Mouse (Mus musculus) neural tube, embryonic 12.5 days (tissue): ENCODE data around the gene Gstm4. TPM values are rescaled to one million over a fixed set of nuclear protein-coding genes. Genes with fewer than 3 reads are reported as not detected.
A peak's percentile ranks its signal among the peaks of the same experiment; 100 is the strongest.

Experiments used
- ATAC-seq: fragments of 200-750 bp; cut with Nextera tagmentation; 2 replicates; pipeline ENCODE4 v1.8.0; 2017; ENCODE audit warnings: low read depth, mild to moderate bottlenecking, moderate TSS enrichment, moderate library complexity; ENCODE audit not compliant: low FRiP score
- H3K27ac ChIP-seq: fragments of 300-500 bp; sonication (generic); 2 replicates; pipeline ENCODE4 v1.5.1; 2016
- H3K27me3 ChIP-seq: fragments of 300-500 bp; sonication (generic); replicated peaks from 2 replicates; pipeline ENCODE4 v1.6.1; 2016; ENCODE audit warnings: mild to moderate bottlenecking
- H3K36me3 ChIP-seq: fragments of 300-500 bp; sonication (generic); 2 replicates; pipeline ENCODE4 v1.6.1; 2016; ENCODE audit warnings: mild to moderate bottlenecking
- H3K4me1 ChIP-seq: fragments of 300-500 bp; sonication (generic); 2 replicates; pipeline ENCODE4 v1.6.1; 2016
- H3K4me2 ChIP-seq: fragments of 300-500 bp; sonication (generic); replicated peaks from 2 replicates; pipeline ENCODE4 v1.6.1; 2016; ENCODE audit warnings: mild to moderate bottlenecking
- H3K4me3 ChIP-seq: fragments of 300-500 bp; sonication (generic); 2 replicates; pipeline ENCODE4 v1.5.1; 2016
- H3K9ac ChIP-seq: fragments of 300-500 bp; sonication (generic); 2 replicates; pipeline ENCODE4 v1.6.1; 2016; ENCODE audit warnings: mild to moderate bottlenecking
- H3K9me3 ChIP-seq: fragments of 300-500 bp; sonication (generic); 2 replicates; pipeline ENCODE4 v1.6.1; 2016; ENCODE audit warnings: mild to moderate bottlenecking
- WGBS: fragments of 180-500 bp; shearing (Covaris S2); methylation state at CpG from one replicate; pipeline ENCODE4 v1.1.7; 2016; 5-methylcytosine and 5-hydroxymethylcytosine counted together
- polyA plus RNA-seq: library from polyadenylated mRNA; unstranded; fragments of >200 nt; fragmentation: Nextera tagmentation; extraction: Ambion mirVana; gene quantifications from 2 replicates; pipeline ENCODE4 v1.2.1, GENCODE M21; 2016

Gstm4 gene
- 11.6 and 14.5 TPM in 2 replicates for polyA plus RNA-seq

DNA sequence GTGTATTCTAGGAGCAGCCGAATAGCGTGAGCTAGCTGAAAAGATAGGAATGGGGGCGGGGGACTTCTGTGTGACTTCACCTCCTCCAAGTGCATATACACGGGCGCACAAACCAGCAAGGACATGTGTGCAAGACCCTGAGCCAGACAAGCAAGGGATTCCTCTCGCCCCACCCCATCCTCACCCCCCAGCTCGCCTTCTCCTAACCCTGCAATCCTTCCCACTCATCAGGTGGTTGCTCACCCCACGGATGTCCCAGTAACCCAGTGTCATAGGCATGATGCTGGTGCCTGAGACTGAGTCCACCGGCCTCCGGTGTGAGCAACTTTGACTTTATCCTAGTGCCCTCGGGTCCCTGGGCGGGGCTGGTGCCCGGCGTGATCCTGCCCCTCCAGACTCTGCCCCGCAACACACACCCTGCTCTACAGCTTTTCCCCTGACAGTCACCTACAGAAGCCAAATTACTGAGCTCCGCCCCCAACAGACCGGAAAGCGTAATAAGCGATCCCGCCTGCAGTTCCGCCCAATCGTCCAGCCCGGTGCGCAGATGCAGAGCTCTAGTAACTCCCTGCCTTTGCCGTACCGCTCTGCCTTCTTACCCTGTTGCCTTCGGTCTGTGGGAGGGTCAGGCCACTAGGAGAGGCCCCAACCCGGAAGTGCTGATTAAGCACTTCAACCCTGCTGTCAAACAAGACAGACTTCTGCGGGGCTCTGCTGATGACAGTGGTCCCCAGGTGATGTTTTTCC is at the start of gene Gstm4:
Gene Gstm4 (minus strand): TSS at position 501 of the 747 bp plus-strand sequence.
- 7% methylated on average over 29 of the region's 29 CpGs for WGBS
- peak; percentile 92 for ATAC-seq
- H3K36me3 ChIP-seq: no peaks in the 10 kb centered on the region
- H3K27ac ChIP-seq: no peak within 1 kb of the TSS
- H3K27me3 ChIP-seq: no peaks in the 10 kb centered on the region
- no peaks in the 10 kb centered on the region for H3K9me3 ChIP-seq
- peak within 1 kb of the TSS; percentile 87 for H3K4me2 ChIP-seq
- peak within 1 kb of the TSS; percentile 51 for H3K4me3 ChIP-seq
- H3K4me1 ChIP-seq: peaks cover 15% of the 10 kb centered on the region; the same call in 1 of the 2 replicates
- H3K9ac ChIP-seq: peak within 1 kb of the TSS; percentile 65

DNA sequence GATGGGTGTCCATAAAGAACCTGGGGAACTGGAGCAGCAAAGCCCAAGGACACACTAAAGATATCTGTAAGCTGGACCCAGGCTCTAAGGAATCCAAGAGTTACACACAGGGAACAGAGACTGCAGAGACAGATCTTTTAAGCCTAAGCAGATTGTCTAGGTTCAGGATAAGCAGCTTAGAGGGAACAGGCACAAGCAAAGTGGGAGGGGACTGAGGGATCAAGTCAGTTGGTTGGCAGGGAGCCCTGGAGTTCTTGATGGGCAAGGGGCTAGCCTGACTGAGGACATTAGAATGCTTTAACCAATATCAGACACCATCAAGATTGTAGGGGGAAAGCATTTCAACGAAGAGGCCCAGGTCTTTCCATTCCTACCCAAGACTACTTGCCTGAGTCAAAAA is 49.5 kb upstream of the Gstm4 start:
- Histone ChIP-seq H3K36me3 (no peaks in the 10 kb centered on the region), H3K4me3 (no peak overlapping the region), H3K27me3 (no peaks in the 10 kb centered on the region), H3K27ac (no peak overlapping the region), H3K9me3 (no peaks in the 10 kb centered on the region), H3K9ac (no peak overlapping the region), H3K4me2 (no peak overlapping the region), H3K4me1 (no peaks in the 10 kb centered on the region)
- 97% methylated on average over 1 of the region's 1 CpGs for WGBS
- ATAC-seq: no peak

DNA sequence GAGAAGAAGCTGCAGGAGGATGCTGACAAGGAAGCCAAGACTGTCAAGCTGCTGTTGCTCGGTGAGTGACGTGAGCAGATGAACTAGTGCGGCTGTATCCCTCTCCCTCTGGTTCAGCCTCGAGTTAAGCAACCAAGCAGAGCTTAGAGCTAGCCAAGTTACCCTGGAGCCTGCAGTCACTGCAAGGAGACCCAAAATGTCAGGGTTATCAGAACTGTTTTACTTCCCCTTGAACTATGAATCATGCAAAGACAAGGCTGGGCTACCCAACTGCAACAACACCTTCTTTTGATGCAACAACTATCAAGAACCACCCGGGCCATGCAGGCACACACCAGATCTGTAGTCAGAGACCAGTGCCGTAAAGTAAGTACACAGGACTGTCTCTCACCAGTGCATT is 48.6 kb upstream of the Gstm4 start:
- no peaks in the 10 kb centered on the region for H3K36me3 ChIP-seq
- ATAC-seq: no peak
- H3K27me3 ChIP-seq: no peaks in the 10 kb centered on the region
- H3K27ac ChIP-seq: no peak overlapping the region
- H3K9ac ChIP-seq: no peak overlapping the region
- H3K4me3 ChIP-seq: no peak overlapping the region
- H3K4me2 ChIP-seq: no peak overlapping the region
- peaks cover 3% of the 10 kb centered on the region; the same call in 1 of the 2 replicates for H3K4me1 ChIP-seq
- WGBS: 78% methylated on average over 6 of the region's 6 CpGs
- no peaks in the 10 kb centered on the region for H3K9me3 ChIP-seq

DNA sequence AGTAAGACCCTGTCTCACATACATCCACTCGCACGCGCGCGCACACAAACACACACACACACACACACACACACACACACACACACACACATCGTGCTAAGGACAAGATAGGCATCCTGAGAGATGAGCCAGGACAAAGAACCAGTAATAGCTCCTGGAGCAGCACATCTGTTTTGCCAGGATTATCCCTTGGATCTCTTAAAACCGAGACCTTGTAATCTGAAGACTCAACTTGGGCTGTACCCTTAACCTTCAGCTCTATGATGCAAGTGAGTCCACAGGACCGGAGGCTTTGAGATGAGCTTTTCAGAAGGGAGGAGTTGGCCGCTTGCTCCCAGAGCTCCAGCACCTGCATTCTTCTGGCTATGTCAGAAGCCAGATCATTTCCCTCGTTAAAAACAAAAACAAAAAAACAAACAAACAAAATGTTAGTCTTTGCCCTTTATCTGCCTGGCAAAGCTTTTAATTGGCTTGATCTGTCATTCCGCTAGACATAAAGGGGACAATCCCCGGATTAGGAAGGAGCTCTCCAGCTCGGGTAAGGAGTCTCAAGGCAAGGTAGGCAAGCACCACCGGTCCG is 47.9 kb upstream of the Gstm4 start, which contains the start of gene Gnat2:
Gene Gnat2 (plus strand): TSS at position 254 of the 580 bp plus-strand sequence.
- WGBS: 87% methylated on average over 15 of the region's 15 CpGs
- Histone ChIP-seq H3K9me3 (no peaks in the 10 kb centered on the region), H3K27me3 (no peaks in the 10 kb centered on the region), H3K27ac (no peak within 1 kb of the TSS), H3K9ac (no peak within 1 kb of the TSS), H3K4me1 (peaks cover 3% of the 10 kb centered on the region; the same call in 1 of the 2 replicates), H3K4me2 (no peak within 1 kb of the TSS), H3K36me3 (no peaks in the 10 kb centered on the region), H3K4me3 (no peak within 1 kb of the TSS)
- ATAC-seq: no peak

DNA sequence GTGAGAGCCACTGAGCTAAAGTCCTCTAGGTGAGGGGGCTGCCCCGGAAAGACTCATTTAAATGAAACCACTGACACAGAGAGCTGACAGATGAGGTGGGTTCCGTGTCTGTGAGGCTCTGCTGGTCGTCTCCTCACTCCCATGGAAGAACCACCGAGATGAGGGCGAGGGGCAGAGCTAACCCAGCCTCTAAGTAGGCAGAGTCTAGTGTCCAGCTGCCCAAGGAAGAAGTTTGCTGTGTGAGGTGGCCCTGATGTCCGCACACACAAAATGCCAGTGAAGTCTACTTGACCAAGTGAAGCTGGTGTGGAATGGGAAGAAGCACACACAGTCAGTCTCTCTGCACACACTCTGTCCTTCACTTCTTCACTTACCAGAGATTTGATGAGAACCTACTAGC is 47.3 kb upstream of the Gstm4 start:
- Histone ChIP-seq H3K4me3 (no peak overlapping the region), H3K9ac (no peak overlapping the region), H3K9me3 (no peaks in the 10 kb centered on the region), H3K4me1 (peaks cover 6% of the 10 kb centered on the region; the same call in 1 of the 2 replicates), H3K36me3 (no peaks in the 10 kb centered on the region), H3K27me3 (no peaks in the 10 kb centered on the region), H3K27ac (no peak overlapping the region), H3K4me2 (no peak overlapping the region)
- 67% methylated on average over 6 of the region's 6 CpGs for WGBS
- no peak for ATAC-seq

DNA sequence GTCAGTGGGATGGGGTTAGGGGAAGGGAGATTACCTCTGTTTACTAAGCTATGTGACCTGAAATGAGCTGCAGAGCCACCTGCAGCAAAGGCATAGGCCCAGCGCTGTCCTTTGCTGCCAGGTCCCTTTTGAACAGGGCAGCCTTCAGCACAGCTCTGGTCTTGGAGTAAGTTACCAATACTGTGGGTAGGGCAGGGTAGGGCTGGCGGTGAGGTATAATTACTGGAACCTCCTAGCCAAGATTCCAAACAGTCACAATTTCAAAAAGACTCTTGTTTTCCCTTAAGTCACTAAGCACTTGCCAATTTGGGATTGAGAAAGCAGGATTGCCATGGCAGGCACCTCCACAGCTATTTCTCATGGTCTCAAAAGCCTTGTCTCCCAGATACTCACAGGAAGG is 45.9 kb upstream of the Gstm4 start:
- 75% methylated on average over 2 of the region's 2 CpGs for WGBS
- H3K9me3 ChIP-seq: no peaks in the 10 kb centered on the region
- no peak overlapping the region for H3K4me2 ChIP-seq
- H3K36me3 ChIP-seq: no peaks in the 10 kb centered on the region
- no peak for ATAC-seq
- no peaks in the 10 kb centered on the region for H3K27me3 ChIP-seq
- H3K4me1 ChIP-seq: peaks cover 19% of the 10 kb centered on the region
- no peak overlapping the region for H3K4me3 ChIP-seq
- H3K9ac ChIP-seq: no peak overlapping the region
- H3K27ac ChIP-seq: no peak overlapping the region

DNA sequence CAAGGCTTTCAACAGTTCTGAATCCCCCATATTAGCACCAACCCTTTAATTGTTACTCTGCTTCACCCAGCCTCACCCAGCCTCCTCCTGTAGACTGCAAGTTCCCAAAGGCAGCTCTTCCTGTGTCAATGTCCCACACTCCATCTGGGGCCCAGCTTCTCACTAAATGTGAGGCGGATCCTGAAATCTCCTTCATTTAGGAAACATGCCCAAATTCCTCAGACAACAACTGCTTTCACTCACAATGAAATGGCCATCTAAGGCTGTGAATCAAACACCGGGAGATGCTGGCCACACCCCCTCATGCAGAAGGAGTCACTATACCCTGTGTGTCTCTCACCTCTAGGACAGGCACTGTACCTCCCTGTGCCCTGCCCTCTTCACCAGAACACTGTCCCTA is 45.2 kb upstream of the Gstm4 start:
- Histone ChIP-seq H3K27ac (no peak overlapping the region), H3K9ac (no peak overlapping the region), H3K27me3 (no peaks in the 10 kb centered on the region), H3K9me3 (no peaks in the 10 kb centered on the region), H3K36me3 (no peaks in the 10 kb centered on the region), H3K4me2 (no peak overlapping the region), H3K4me1 (peaks cover 23% of the 10 kb centered on the region), H3K4me3 (no peak overlapping the region)
- 36% methylated on average over 2 of the region's 2 CpGs for WGBS
- no peak for ATAC-seq

DNA sequence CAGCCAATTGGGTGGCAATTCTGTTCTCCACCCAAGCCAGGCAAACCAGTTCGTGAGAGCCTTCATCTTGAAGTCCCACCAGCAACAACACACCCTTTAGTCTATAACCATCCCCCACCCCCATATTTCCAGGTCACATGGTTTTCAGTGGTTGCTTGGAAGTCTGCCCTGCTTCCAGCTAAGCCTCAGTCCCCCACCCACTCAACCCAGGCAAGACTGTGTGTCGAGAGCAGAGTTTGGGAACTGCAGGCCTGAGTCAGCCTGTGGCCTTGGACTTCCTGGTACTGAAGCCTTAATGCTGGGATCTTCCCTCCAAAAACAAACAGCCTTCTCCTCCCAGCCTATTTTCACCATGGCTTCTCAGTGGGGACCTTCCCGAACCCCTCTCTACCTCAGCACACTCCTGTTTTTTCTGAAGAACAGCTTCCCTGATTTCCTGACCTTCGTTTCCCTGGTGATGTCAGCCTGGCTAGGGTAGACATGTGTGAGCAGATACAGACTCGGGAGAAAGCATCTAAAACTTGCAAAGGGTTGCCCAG is 44.2 kb upstream of the Gstm4 start:
- Histone ChIP-seq H3K9me3 (no peaks in the 10 kb centered on the region), H3K36me3 (no peaks in the 10 kb centered on the region), H3K27me3 (no peaks in the 10 kb centered on the region), H3K4me3 (no peak overlapping the region), H3K4me2 (no peak overlapping the region), H3K4me1 (peaks cover 33% of the 10 kb centered on the region), H3K27ac (no peak overlapping the region), H3K9ac (no peak overlapping the region)
- WGBS: 51% methylated on average over 5 of the region's 5 CpGs
- no peak for ATAC-seq

DNA sequence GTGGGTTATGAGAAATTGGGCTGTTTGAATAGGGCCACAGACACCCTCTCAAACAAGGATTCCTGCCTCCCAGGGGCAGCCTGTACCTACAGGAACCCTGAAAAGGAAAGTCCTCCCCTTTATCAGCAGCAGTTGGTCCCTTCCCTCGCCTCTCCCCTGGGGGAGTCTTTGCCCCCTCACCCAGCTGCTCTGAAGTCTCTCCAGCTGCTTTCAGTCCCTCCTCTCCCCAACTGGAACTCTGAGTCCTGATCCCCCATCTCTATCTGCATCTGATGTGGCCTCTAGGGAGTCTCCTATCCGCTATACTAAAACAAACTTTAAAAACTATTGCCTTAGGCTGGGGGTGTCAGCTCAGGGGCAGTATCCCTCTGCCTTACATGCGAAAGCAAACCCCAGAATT is 42.6 kb upstream of the Gstm4 start:
- ATAC-seq: no peak
- H3K36me3 ChIP-seq: no peaks in the 10 kb centered on the region
- no peak overlapping the region for H3K4me3 ChIP-seq
- H3K9ac ChIP-seq: no peak overlapping the region
- H3K27me3 ChIP-seq: no peaks in the 10 kb centered on the region
- WGBS: 88% methylated on average over 3 of the region's 3 CpGs
- peaks cover 47% of the 10 kb centered on the region for H3K4me1 ChIP-seq
- no peak overlapping the region for H3K27ac ChIP-seq
- no peaks in the 10 kb centered on the region for H3K9me3 ChIP-seq
- 0 out of 2 replicates have a peak overlapping the region, but pooled peaks have one; percentile 100 for H3K4me2 ChIP-seq

DNA sequence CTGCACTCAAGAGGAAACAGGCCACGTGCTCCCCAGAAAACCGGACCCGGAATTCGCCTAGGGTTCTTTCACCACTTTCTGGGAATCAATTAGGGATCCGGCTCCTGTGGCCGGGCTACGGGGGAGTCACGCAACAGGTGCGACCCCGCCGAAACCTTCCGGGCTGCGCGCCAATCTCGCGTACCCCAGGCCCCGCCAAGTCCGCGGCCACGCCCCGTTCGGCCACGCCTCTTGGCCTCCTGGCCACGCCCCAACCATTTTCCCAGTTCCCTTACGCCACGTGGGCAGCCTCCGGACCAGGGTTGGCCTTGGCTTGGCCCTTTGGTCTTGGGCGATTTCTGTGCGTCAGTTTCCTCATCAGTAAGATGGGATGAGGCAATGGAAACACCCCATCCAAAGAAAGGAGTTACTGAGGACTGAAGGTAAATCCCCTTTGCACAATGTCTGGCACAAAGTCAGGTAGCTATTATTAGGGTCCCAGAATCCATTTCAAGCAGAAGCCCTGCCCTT is 41.8 kb upstream of the Gstm4 start, which contains the start of gene Ampd2:
Gene Ampd2 (minus strand): TSS at position 182 of the 510 bp plus-strand sequence.
- under 1% methylated on average over 29 of the region's 29 CpGs for WGBS
- H3K9me3 ChIP-seq: no peaks in the 10 kb centered on the region
- ATAC-seq: peak; percentile 21
- peak within 1 kb of the TSS; percentile 100 for H3K4me2 ChIP-seq
- H3K27ac ChIP-seq: peak within 1 kb of the TSS; percentile 29
- peaks cover 53% of the 10 kb centered on the region for H3K4me1 ChIP-seq
- peak within 1 kb of the TSS; percentile 61 for H3K4me3 ChIP-seq
- H3K36me3 ChIP-seq: no peaks in the 10 kb centered on the region
- peak within 1 kb of the TSS; percentile 73 for H3K9ac ChIP-seq
- no peaks in the 10 kb centered on the region for H3K27me3 ChIP-seq

DNA sequence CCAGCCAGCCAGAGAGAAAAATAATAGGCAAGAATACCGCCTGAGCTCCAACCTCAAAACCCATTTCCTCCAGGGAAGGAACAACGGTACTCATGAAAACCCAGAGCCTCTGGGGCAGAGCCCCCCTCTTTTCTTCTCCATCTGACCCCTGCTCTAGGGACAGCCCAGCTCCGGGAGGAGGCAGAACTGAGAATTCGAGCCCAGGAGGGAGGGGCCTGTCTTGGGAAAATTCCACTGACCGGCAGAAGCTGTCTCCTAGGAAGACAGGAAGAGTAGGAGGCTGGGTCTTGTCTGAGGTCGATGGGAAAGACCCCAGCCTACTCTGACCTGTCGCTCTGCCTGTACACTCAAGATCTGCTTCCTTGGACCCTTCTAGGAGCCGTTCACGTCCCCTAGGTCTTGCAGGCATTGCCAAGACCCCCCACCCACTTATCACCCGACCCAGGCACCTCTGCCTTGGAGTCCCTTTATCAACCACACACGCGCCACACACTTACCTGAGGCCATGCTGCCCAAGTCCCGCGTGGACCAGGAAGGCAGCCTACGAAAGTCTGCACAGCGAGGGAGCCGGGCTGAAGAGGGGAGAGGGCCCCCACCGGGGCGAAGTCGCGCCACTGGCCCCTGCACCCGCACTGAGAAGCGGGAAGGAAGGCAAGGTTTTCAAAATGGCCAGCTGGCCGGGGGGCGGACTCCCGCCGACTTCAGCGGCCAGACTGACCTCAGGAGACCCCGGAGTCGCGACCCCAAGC is 41.2 kb upstream of the Gstm4 start:
- ATAC-seq: peak; percentile 57
- peaks cover 53% of the 10 kb centered on the region for H3K4me1 ChIP-seq
- no peaks in the 10 kb centered on the region for H3K9me3 ChIP-seq
- H3K27ac ChIP-seq: peak overlapping the region; percentile 29
- H3K4me2 ChIP-seq: peak overlapping the region; percentile 100
- no peaks in the 10 kb centered on the region for H3K36me3 ChIP-seq
- peak overlapping the region; percentile 61 for H3K4me3 ChIP-seq
- under 1% methylated on average over 31 of the region's 31 CpGs for WGBS
- H3K27me3 ChIP-seq: no peaks in the 10 kb centered on the region
- peak overlapping the region; percentile 73 for H3K9ac ChIP-seq
